Mouse (Mus musculus): ENCODE results near the gene Tmem40. TPM values are rescaled to one million over a fixed set of nuclear protein-coding genes. Genes with fewer than 3 reads are reported as not detected.

Gene Tmem40
- under 1 TPM in 1 of 2 experiments, not detected in 1; 0.06 TPM for polyA plus RNA-seq (2012; fragmentation: generic; extraction: Trizol)

DNA sequence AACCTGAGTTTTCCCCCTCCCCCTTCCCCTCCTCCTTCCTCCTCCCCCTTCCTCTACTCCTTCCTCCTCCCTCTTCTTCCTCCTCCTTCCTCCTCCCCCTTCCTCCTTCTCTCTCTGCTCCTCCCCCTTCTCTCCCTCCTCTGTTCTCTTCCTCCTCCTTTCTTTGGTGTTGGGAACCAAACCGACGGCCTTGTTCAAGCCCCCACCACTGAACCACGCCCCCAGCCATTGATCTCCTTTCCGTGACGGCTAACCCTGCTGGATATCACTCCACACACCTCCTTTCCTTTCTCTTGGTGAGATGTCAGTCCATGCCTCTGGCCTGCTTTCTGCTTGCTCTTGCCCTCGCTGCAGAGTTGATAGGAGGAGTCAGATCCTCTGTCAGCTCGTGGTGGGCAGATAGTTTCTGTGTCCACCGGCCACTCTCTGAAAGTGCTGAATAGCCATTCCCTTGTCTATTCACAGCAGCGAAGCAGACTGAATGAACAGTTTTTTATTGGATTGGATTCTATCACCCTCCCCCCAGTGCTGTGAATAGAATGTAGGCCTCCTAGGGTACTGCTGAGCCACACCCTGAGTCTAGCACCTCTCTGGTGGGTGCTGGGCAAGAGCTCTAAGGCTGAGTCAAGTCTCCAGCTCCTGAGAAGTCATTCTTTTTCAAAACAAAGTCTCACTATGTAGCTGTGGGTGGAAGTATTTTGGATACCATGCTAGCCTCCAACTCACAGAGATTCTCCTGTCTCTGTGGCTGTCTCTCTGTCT lies at the start of gene Tmem40:
Gene Tmem40, minus strand, starts transcription at position 416 of the 762 bp plus-strand sequence.

GRCm38 (mm10) chr6:115808488-115809231 lies 46.5 kb upstream of the Tmem40 start, which contains the start of gene Rpl32:
Rpl32 (minus strand) TSS chr6:115808747.

DNA sequence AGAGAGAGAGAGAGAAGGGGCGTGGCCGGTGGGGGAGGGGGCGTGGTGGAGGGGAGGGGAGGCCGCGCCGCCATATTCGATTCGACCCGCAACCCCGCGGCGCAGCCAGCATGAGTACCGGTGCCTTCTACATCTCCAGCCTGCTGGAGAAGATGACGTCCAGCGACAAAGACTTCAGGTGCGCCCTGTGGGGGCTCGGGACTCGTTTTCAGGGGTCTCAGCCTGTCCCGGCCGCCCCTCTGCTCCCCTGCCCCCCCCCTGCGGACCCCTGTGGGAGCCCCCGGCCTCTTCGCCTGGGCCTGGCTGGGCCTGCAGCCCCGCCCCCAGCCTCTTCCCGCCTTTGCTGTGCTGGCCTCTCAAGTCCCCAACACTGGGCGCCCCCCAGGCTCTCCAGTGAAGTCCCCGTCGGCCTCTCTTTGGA lies 12.3 kb upstream of the Tmem40 start, which contains the start of gene Cand2:
Gene Cand2, plus strand, starts transcription at position 38 of the 421 bp plus-strand sequence.

Other genes starting within 250 kb of the Tmem40 start
- 10 to 100 TPM in 1 of 2 experiments, 1 to 10 TPM in 1; 3.8 to 14.8 TPM for gene Tsen2, start 217.7 kb downstream of the Tmem40 start, polyA plus RNA-seq (2012; fragmentation: generic; extraction: Trizol)
- under 1 TPM in 1 of 2 experiments, not detected in 1; 0.07 TPM for gene Mkrn2os, start 169.8 kb downstream of the Tmem40 start, polyA plus RNA-seq (2012; fragmentation: generic; extraction: Trizol)
- gene Mkrn2, start 160.5 kb downstream of the Tmem40 start, polyA plus RNA-seq (2012; fragmentation: generic; extraction: Trizol) = 1 to 10 TPM; 3.3 to 9.9 TPM
- gene Raf1, start 85.8 kb downstream of the Tmem40 start, polyA plus RNA-seq (2012; fragmentation: generic; extraction: Trizol) = 10 to 100 TPM; 22.8 to 56.6 TPM
- 1 to 10 TPM in 1 of 2 experiments, under 1 TPM in 1; 0.88 to 3.7 TPM for gene Cand2, start 12.1 kb upstream of the Tmem40 start, polyA plus RNA-seq (2012; fragmentation: generic; extraction: Trizol)
- 1,000 to 10,000 TPM; 6,992 to 7,807 TPM for gene Rpl32, start 46.3 kb upstream of the Tmem40 start, polyA plus RNA-seq (2012; fragmentation: generic; extraction: Trizol)
- under 1 TPM in 1 of 2 experiments, not detected in 1; 0.02 TPM for gene Efcab12, start 76.0 kb upstream of the Tmem40 start, polyA plus RNA-seq (2012; fragmentation: generic; extraction: Trizol)
- 1 to 10 TPM in 1 of 2 experiments, under 1 TPM in 1; 0.18 to 1.3 TPM for gene Mbd4, start 91.0 kb upstream of the Tmem40 start, polyA plus RNA-seq (2012; fragmentation: generic; extraction: Trizol)
- gene Ift122, start 91.1 kb upstream of the Tmem40 start, polyA plus RNA-seq (2012; fragmentation: generic; extraction: Trizol) = 10 to 100 TPM in 1 of 2 experiments, 1 to 10 TPM in 1; 8.1 to 36.0 TPM
- under 1 TPM; 0.04 to 0.58 TPM for gene Rho, start 169.3 kb upstream of the Tmem40 start, polyA plus RNA-seq (2012; fragmentation: generic; extraction: Trizol)
- gene H1foo, start 182.5 kb upstream of the Tmem40 start, polyA plus RNA-seq (2012; fragmentation: generic; extraction: Trizol) = not detected
- 10 to 100 TPM; 10.3 to 76.4 TPM for gene Plxnd1, start 232.6 kb upstream of the Tmem40 start, polyA plus RNA-seq (2012; fragmentation: generic; extraction: Trizol)